Mouse (Mus musculus): ENCODE measurements around the gene Lekr1. TPM values are rescaled to one million over a fixed set of nuclear protein-coding genes. Genes with fewer than 3 reads are reported as not detected.

The Lekr1 gene
- 5.7 and 6.0 TPM in 2 replicates for polyA plus RNA-seq (2015; fragmentation: Nextera tagmentation; extraction: Ambion mirVana)

DNA sequence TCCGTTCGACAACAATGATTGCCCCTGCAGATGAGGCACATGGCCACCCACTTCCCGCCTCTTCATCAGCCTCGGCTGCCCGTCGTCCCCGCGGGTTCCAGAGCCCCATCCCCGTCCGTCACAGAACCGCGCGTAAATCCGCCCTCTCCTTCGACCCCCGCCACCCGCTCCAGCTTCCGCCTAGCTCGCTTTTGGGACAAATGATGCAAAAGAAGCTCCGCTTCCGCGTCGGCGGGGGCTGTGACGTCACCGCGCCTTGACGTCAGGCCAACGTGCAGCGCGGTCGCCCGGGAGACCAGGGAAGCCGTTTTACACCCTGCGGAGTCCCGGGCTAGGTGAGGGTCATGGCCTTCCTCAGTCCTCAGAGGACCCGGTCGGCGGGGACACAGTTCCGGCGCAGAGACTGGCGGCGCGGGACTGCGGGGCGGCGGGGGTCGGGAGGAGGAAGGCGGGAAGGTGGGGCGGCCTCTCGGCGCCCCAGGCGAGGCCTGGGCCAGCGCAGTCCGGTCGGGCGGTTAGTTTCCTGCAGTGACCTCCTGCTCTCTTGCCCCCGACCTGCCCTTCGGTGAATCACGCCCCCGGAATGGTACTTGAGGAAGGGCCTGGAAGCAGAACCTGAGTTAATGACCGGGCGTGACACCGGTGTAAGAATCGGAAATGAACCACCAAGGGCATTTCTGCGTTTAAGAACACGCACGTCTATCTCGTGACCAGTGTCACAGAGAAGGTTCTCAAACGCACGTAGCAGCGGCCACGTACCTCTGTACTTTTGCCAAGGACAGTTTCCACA is at the start of gene Lekr1:
Lekr1 (plus strand) TSS at position 252 of the 790 bp plus-strand sequence.
- no peaks in the 10 kb centered on the region for H3K9me3 ChIP-seq
- no peaks in the 10 kb centered on the region for H3K4me1 ChIP-seq (replicated peaks)
- H3K4me3 ChIP-seq (replicated peaks) = peak within 1 kb of the TSS; percentile 66
- 3% methylated on average over 73 of the region's 73 CpGs for WGBS
- no peaks in the 10 kb centered on the region for H3K36me3 ChIP-seq
- peak; percentile 96 for ATAC-seq
- H3K27ac ChIP-seq = peak within 1 kb of the TSS; percentile 68
- peaks cover 20% of the 10 kb centered on the region for H3K27me3 ChIP-seq
- H3K9ac ChIP-seq (replicated peaks) = peak within 1 kb of the TSS; percentile 68
- peak within 1 kb of the TSS; percentile 74 for H3K4me2 ChIP-seq (replicated peaks)

- Histone ChIP-seq H3K4me1 (replicated peaks) (0 out of 2 replicates have a peak, but pooled peaks cover 5% of the 10 kb centered on the region), H3K4me3 (replicated peaks) (no peak overlapping the region), H3K9ac (replicated peaks) (no peak overlapping the region), H3K36me3 (no peaks in the 10 kb centered on the region), H3K27me3 (peaks cover under 1% of the 10 kb centered on the region; the same call in 1 of the 2 replicates), H3K4me2 (replicated peaks) (no peak overlapping the region), H3K27ac (no peak overlapping the region), H3K9me3 (no peaks in the 10 kb centered on the region)
- no peak for ATAC-seq
- 88% methylated on average over 5 of the region's 5 CpGs for WGBS
Measured at GRCm38 (mm10) chr3:65617507-65617906, 48.5 kb upstream of the Lekr1 start.

DNA sequence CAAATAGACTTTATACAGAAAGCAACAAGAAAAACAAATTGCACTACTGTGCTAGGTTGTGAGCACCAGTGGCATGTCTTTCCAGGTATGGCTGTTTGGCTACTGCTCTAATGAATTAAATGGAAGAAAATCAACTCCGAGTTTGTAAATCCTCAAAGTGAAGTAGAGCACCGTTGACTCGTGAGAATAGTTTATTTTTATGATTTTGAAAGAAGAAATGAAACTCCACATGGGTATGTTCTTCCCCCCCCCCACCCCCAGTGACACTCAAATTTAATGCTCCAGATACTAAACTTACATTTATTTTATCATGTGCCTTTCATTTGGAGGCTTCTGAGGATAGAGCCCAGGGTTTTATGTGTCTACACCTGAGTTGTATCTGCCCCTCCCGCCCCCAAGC is 46.7 kb upstream of the Lekr1 start:
- H3K36me3 ChIP-seq = no peaks in the 10 kb centered on the region
- WGBS = 92% methylated on average over 4 of the region's 4 CpGs
- no peak for ATAC-seq
- H3K27me3 ChIP-seq = peaks cover 9% of the 10 kb centered on the region
- H3K9me3 ChIP-seq = no peaks in the 10 kb centered on the region
- H3K9ac ChIP-seq (replicated peaks) = no peak overlapping the region
- H3K4me3 ChIP-seq (replicated peaks) = no peak overlapping the region
- no peaks in the 10 kb centered on the region for H3K4me1 ChIP-seq (replicated peaks)
- no peak overlapping the region for H3K27ac ChIP-seq
- no peak overlapping the region for H3K4me2 ChIP-seq (replicated peaks)

DNA sequence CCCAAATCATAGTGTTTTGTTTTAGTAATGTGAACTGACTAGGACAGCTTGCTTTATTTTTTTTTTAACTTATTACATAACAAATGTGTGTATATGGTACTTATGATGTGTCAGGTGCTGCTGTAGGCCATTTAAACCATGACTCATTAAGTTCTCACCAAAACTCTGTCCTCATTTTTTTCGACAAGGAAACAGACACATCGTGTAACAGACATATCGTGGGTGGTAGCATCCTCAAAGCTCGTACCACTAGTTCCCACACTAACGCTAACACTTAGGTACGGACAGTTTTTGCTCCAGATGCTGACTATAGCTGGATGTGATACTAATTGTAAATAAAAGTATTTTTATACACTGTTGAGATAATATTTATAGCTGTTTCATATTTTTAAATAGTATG is 43.0 kb upstream of the Lekr1 start:
- H3K9me3 ChIP-seq = no peaks in the 10 kb centered on the region
- no peaks in the 10 kb centered on the region for H3K36me3 ChIP-seq
- H3K4me1 ChIP-seq (replicated peaks) = peaks cover 13% of the 10 kb centered on the region
- no peak overlapping the region for H3K9ac ChIP-seq (replicated peaks)
- no peak overlapping the region for H3K4me3 ChIP-seq (replicated peaks)
- 98% methylated on average over 6 of the region's 6 CpGs for WGBS
- ATAC-seq = no peak
- peaks cover 13% of the 10 kb centered on the region for H3K27me3 ChIP-seq
- no peak overlapping the region for H3K27ac ChIP-seq
- H3K4me2 ChIP-seq (replicated peaks) = no peak overlapping the region

GRCm38 (mm10) chr3:65625496-65626289 is 40.3 kb upstream of the Lekr1 start:
- Histone ChIP-seq H3K9ac (replicated peaks) (no peak overlapping the region), H3K4me3 (replicated peaks) (no peak overlapping the region), H3K9me3 (no peaks in the 10 kb centered on the region), H3K27ac (no peak overlapping the region), H3K4me1 (replicated peaks) (peaks cover 13% of the 10 kb centered on the region), H3K4me2 (replicated peaks) (no peak overlapping the region), H3K27me3 (peaks cover 27% of the 10 kb centered on the region), H3K36me3 (no peaks in the 10 kb centered on the region)
- 72% methylated on average over 8 of the region's 8 CpGs for WGBS
- no peak for ATAC-seq

DNA sequence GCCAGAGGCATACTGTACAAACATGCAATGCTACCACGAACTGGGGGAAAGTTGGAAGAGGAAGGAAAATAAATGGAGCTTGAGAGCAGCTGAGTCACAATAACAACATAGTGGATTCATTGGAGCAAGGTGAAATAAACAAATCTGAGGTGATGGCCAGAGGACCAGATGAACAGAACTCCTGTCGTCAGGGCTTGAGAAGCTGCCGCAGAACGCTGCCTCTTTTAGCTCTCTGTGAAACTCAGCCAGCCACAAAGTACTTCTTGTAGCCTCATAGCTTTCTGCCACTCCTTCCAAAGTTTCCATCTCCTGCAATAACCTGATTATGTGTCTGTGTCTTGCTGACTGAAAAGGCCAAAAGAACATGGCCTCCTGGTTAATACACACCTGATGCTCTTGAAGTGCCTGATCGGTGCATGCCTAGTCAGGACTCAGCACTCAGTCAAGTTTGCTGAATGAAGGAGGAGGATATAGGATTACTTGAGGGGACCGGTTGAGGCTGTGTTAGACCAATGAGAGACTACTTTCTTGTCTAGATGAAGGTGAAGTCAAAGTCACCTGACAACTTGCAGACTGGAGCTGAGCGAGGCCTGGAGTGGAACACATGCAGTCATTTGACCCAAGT is 39.6 kb upstream of the Lekr1 start:
- Histone ChIP-seq H3K4me3 (replicated peaks) (no peak overlapping the region), H3K9me3 (no peaks in the 10 kb centered on the region), H3K27ac (no peak overlapping the region), H3K36me3 (no peaks in the 10 kb centered on the region), H3K4me2 (replicated peaks) (no peak overlapping the region), H3K27me3 (peaks cover 34% of the 10 kb centered on the region), H3K9ac (replicated peaks) (no peak overlapping the region), H3K4me1 (replicated peaks) (peaks cover 13% of the 10 kb centered on the region)
- 84% methylated on average over 7 of the region's 7 CpGs for WGBS
- ATAC-seq = no peak

DNA sequence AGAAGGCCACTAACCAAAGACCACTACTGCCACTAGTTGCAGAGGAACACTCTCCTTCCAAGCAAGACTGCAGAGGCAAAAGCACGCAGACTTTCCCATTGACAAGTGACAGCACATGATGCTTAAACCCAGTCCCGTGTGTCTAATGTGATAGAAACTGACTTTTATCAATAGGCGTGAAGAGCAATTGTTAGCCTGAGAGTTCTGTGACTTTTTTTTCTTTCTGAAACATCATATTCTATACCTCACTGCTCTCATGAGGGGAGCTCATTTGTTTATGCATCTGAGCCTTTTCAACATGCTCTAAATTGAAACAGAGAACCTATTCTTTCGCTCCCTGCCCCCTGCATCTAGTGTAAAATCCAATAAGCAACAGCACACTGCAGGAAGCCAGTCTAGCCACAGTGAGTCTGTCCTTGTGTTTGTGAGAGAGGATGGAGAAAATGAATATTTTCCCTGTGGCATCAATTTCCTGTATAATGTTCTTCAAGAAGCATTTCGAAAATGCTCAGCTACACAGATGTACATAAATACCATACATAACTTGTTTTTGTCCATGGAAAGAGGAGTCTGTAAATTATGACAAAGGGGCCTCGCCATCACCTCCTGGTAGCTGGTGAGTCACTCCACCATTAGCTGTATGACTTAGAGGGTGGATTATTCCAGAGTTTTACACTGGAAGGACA is 38.9 kb upstream of the Lekr1 start:
- Histone ChIP-seq H3K4me3 (replicated peaks) (no peak overlapping the region), H3K9ac (replicated peaks) (no peak overlapping the region), H3K27me3 (peaks cover 34% of the 10 kb centered on the region), H3K36me3 (no peaks in the 10 kb centered on the region), H3K27ac (no peak overlapping the region), H3K4me1 (replicated peaks) (peaks cover 13% of the 10 kb centered on the region), H3K4me2 (replicated peaks) (no peak overlapping the region), H3K9me3 (no peaks in the 10 kb centered on the region)
- peak; percentile 69 for ATAC-seq
- WGBS = 37% methylated on average over 6 of the region's 6 CpGs

- peaks cover 13% of the 10 kb centered on the region for H3K4me1 ChIP-seq (replicated peaks)
- H3K36me3 ChIP-seq = no peaks in the 10 kb centered on the region
- no peak overlapping the region for H3K4me2 ChIP-seq (replicated peaks)
- no peaks in the 10 kb centered on the region for H3K9me3 ChIP-seq
- peaks cover 32% of the 10 kb centered on the region for H3K27me3 ChIP-seq
- WGBS = 68% methylated on average over 2 of the region's 2 CpGs
- no peak overlapping the region for H3K9ac ChIP-seq (replicated peaks)
- no peak overlapping the region for H3K27ac ChIP-seq
- ATAC-seq = no peak
- no peak overlapping the region for H3K4me3 ChIP-seq (replicated peaks)
Measured at GRCm38 (mm10) chr3:65627707-65628028, 38.4 kb upstream of the Lekr1 start.

DNA sequence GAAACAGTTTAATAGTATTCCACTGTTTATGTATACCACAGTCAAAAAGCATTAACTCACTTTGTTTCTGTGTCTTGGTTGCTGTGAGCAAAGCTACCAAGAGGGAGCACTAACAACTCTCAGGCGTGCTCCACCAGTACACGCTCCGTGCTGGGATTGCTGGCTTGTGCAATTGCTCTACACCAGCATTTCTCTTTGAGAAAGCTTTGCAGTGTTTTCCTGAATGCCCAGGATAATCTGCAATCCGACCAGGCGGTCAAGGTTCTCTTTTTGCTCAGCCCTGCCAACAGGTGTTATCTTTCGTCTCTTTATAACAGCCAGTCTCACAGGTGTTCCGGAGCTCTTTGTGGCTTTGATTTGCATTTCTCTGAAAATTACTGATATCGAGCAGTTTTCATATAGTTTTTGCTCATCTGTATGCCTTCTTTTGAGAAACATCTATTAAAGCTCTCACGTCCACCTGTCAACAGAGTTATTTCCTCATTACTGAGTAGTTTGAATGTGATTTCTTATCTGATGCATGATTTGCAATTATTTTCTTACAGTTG is 36.4 kb upstream of the Lekr1 start:
- Histone ChIP-seq H3K27ac (no peak overlapping the region), H3K36me3 (no peaks in the 10 kb centered on the region), H3K4me1 (replicated peaks) (peaks cover 13% of the 10 kb centered on the region), H3K27me3 (peaks cover 30% of the 10 kb centered on the region), H3K9ac (replicated peaks) (no peak overlapping the region), H3K9me3 (no peaks in the 10 kb centered on the region), H3K4me2 (replicated peaks) (no peak overlapping the region), H3K4me3 (replicated peaks) (no peak overlapping the region)
- ATAC-seq = no peak
- 88% methylated on average over 9 of the region's 9 CpGs for WGBS

DNA sequence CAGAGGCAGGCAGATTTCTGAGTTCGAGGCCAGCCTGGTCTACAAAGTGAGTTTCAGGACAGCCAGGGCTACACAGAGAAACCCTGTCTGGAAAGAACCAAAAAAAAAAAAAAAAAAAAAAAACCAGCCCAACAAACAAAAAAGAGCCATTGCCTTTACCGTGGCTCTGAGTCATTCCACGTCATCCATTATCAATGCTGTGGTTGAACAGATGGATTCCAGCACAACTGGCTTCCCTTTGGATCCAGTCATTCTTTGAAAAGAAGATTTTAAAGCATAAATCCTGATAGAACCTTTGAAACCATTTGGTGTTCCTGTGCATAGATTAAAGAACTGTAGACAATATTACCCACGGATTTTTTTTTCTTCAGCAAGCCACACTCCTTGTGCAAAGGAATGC is 32.4 kb upstream of the Lekr1 start:
- Histone ChIP-seq H3K9ac (replicated peaks) (no peak overlapping the region), H3K4me2 (replicated peaks) (no peak overlapping the region), H3K27me3 (peaks cover 36% of the 10 kb centered on the region), H3K4me3 (replicated peaks) (no peak overlapping the region), H3K9me3 (no peaks in the 10 kb centered on the region), H3K4me1 (replicated peaks) (no peaks in the 10 kb centered on the region; the same call in 1 of the 2 replicates), H3K36me3 (no peaks in the 10 kb centered on the region), H3K27ac (no peak overlapping the region)
- WGBS = 70% methylated on average over 4 of the region's 4 CpGs
- ATAC-seq = no peak

- no peaks in the 10 kb centered on the region; the same call in 1 of the 2 replicates for H3K4me1 ChIP-seq (replicated peaks)
- WGBS = 51% methylated on average over 9 of the region's 9 CpGs
- ATAC-seq = no peak
Measured at GRCm38 (mm10) chr3:65635983-65636382, 30.0 kb upstream of the Lekr1 start.

More at GRCm38 (mm10) chr3:65635983-65636382, 30.0 kb upstream of the Lekr1 start:
- Histone ChIP-seq H3K9ac (replicated peaks) (no peak overlapping the region), H3K27ac (no peak overlapping the region), H3K4me3 (replicated peaks) (no peak overlapping the region), H3K9me3 (no peaks in the 10 kb centered on the region), H3K27me3 (peaks cover 20% of the 10 kb centered on the region; the same call in 1 of the 2 replicates), H3K36me3 (no peaks in the 10 kb centered on the region), H3K4me2 (replicated peaks) (no peak overlapping the region)
